Mouse (Mus musculus): ENCODE data around the gene Tspan9.

DNA sequence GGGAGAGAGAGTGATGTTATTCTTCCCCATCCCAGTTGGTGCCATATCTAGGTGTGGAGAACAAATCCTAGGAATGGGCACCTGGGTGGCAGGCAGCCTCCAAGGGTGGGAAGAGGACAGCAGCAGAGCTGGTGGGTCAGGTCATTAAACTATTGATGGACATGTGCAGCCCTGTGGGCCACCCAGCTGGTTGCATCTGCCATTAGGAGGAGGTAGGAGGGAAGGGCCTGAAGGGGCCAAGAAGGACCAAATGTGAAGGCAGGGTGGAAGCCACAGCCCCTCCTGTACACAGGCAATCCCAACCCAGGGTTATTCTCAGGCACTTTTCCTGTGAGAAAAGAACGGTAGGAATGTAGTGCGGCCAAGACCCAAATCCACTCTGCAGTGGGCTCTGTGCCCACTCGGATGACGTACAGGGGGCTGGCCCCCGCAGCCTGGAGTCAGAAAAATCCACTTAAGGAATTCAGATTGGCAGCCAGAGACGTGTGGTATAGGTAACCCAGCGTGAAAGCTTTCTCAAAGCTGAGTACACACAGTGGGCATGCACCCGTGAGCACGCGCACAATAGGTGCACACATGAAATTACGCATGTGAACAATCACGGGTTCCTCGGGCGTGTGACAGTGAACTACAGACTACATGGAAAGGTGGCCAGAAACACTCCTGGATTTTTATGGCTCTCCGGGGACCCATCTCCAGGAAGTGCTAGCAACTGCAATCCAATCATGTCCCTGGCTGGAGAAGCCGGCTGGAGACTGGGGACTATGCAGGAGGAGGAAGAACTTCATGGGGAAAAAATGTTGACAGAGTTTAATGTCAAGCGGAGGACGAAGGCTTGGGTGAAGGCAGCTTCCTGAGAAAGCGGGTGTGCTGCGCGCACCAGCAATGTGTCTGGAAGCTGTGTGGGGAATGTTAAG lies 67.0 kb downstream of the Tspan9 start:
- TF ChIP-seq CTCF (IDR thresholded peaks at IDR 0.05; ENCODE audit: low read depth): no peak
- no peak for TF ChIP-seq EP300 (IDR thresholded peaks at IDR 0.05; ENCODE audit: low read depth)
